Mouse (Mus musculus) G1E (cell line): ENCODE data around the gene Aftph.

ENCODE experiments used
- CTCF ChIP-seq: IDR thresholded peaks from 2 replicates; pipeline ENCODE4 v1.5.1; 2012; ENCODE audit warnings: low read depth, low read length, inconsistent platforms, mixed read lengths
- GATA1 ChIP-seq: IDR thresholded peaks from 2 replicates; pipeline ENCODE4 v1.6.1; 2012; ENCODE audit warnings: borderline replicate concordance, low read length, inconsistent platforms, mixed read lengths

GRCm38 (mm10) chr11:20656711-20657057 lies 84.7 kb downstream of the Aftph start:
- TF ChIP-seq GATA1, result no peak
- no peak for TF ChIP-seq CTCF
